Mouse (Mus musculus): ENCODE measurements around the gene Trp53i11.

- TF ChIP-seq REST (IDR thresholded peaks at IDR 0.05; ENCODE audit: insufficient read depth, insufficient read length) (no peak), TCF12 (IDR thresholded peaks at IDR 0.05; ENCODE audit: insufficient read depth, poor library complexity, severe bottlenecking) (no peak), USF1 (IDR thresholded peaks at IDR 0.05; ENCODE audit: low read depth) (no peak), MAX (IDR thresholded peaks at IDR 0.05; ENCODE audit: low read depth) (no peak), MYOD1 (IDR thresholded peaks at IDR 0.05; ENCODE audit: control insufficient read depth in 1 of 3, insufficient read length in 2 of 3, low read depth in 2 of 3) (no peak), E2F4 (IDR thresholded peaks at IDR 0.05; ENCODE audit: insufficient read depth) (no peak), POLR2A (IDR thresholded peaks at IDR 0.05; ENCODE audit: insufficient read length, low read depth) (no peak), CEBPB (IDR thresholded peaks at IDR 0.05; ENCODE audit: insufficient read depth, poor library complexity, severe bottlenecking) (no peak), MYOG (IDR thresholded peaks at IDR 0.05; ENCODE audit: control insufficient read depth in 1 of 3, insufficient read depth in 1 of 3, insufficient read length in 2 of 3, low read depth in 2 of 3) (no peak), POLR2AphosphoS2 (IDR thresholded peaks at IDR 0.05; ENCODE audit: insufficient read length, low read depth) (no peak)
Observed at GRCm38 (mm10) chr2:93198846-93199245, 11.5 kb downstream of the Trp53i11 start.

All from myocyte (in vitro differentiated cells).